Mouse (Mus musculus) neutrophil, adult 5-6 weeks (primary cell): Measurements from ENCODE around the gene Srxn1. TPM values are rescaled to one million over a fixed set of nuclear protein-coding genes. Genes with fewer than 3 reads are reported as not detected.

ENCODE experiments used
- ATAC-seq: fragments of 151-379, 151-347 bp; 2 replicates; pipeline ENCODE4 v1.8.0; 2017; ENCODE audit warnings: mild to moderate bottlenecking, moderate TSS enrichment; ENCODE audit not compliant: insufficient number of reproducible peaks, poor library complexity, low FRiP score, severe bottlenecking; ENCODE audit errors: extremely low read depth
- total RNA-seq: library from RNA; stranded (forward); fragments of 200-1000 nt; gene quantifications from 2 replicates; pipeline ENCODE4 v1.2.3, GENCODE M21; 2017

The Srxn1 gene
- total RNA-seq, 1 experiment from 2014 or later = 3.6 TPM

- ATAC-seq = no peak
Measured at GRCm38 (mm10) chr2:152145711-152146110, 40.4 kb downstream of the Srxn1 start.

- no peak for ATAC-seq
Measured at GRCm38 (mm10) chr2:152147079-152147478, 41.8 kb downstream of the Srxn1 start.

- no peak for ATAC-seq
Measured at GRCm38 (mm10) chr2:152148675-152149074, 43.4 kb downstream of the Srxn1 start.

GRCm38 (mm10) chr2:152149891-152150290, 44.6 kb downstream of the Srxn1 start:
- ATAC-seq = no peak

- no peak for ATAC-seq
Measured at GRCm38 (mm10) chr2:152150373-152150772, 45.1 kb downstream of the Srxn1 start.

GRCm38 (mm10) chr2:152153361-152153760, 48.0 kb downstream of the Srxn1 start:
- no peak for ATAC-seq

GRCm38 (mm10) chr2:152155414-152156208, 50.3 kb downstream of the Srxn1 start:
- ATAC-seq = no peak

- no peak for ATAC-seq
Measured at GRCm38 (mm10) chr2:152156471-152156870, 51.2 kb downstream of the Srxn1 start.

GRCm38 (mm10) chr2:152159487-152159886, 54.2 kb downstream of the Srxn1 start:
- no peak for ATAC-seq

Other genes starting within 250 kb of the Srxn1 start
- gene Angpt4, start 194.3 kb upstream of the Srxn1 start, total RNA-seq = not detected in 2 replicates
- gene Fam110a, start 125.3 kb upstream of the Srxn1 start, total RNA-seq = 5.3 and 7.4 TPM in 2 replicates
- 1.4 and 1.5 TPM in 2 replicates for gene Slc52a3, start 109.0 kb upstream of the Srxn1 start, total RNA-seq
- not detected in 2 replicates for gene Scrt2, start 24.0 kb upstream of the Srxn1 start, total RNA-seq
- not detected in 2 replicates for gene Tcf15, start 38.0 kb downstream of the Srxn1 start, total RNA-seq
- gene Csnk2a1, start 121.3 kb downstream of the Srxn1 start, total RNA-seq = 108 and 118 TPM in 2 replicates
- 51.4 and 60.4 TPM in 2 replicates for gene Tbc1d20, start 188.3 kb downstream of the Srxn1 start, total RNA-seq
- 90.7 and 112 TPM in 2 replicates for gene Rbck1, start 227.1 kb downstream of the Srxn1 start, total RNA-seq
- gene Trib3, start 238.5 kb downstream of the Srxn1 start, total RNA-seq = 0.37 and 2.1 TPM in 2 replicates